Mouse (Mus musculus) CH12.LX (cell line): ENCODE results near the gene Exosc7. TPM values are rescaled to one million over a fixed set of nuclear protein-coding genes. Genes with fewer than 3 reads are reported as not detected.

ENCODE experiments used
- DNase-seq: peaks from one replicate; pipeline ENCODE4 v3.0.0-alpha.2; 2013; ENCODE audit errors: extremely low read depth
- H3K27ac ChIP-seq: 2 replicates; pipeline ENCODE4 v1.5.1; 2012; ENCODE audit warnings: low read depth, mild to moderate bottlenecking, control low read depth, moderate library complexity; ENCODE audit not compliant: insufficient read depth
- H3K27me3 ChIP-seq: replicated peaks from 2 replicates; pipeline ENCODE3; 2012; ENCODE audit warnings: inconsistent platforms
- H3K36me3 ChIP-seq, 2 experiments: replicated peaks in 1 of 2; 2 replicates each; pipeline versions ENCODE3 to v1.6.1; 2012; ENCODE audit warnings: inconsistent platforms in 1 of 2, low read length in 1 of 2, mild to moderate bottlenecking in 1 of 2, mixed read lengths in 1 of 2, moderate library complexity in 1 of 2; ENCODE audit not compliant: control insufficient read depth in 1 of 2, insufficient read depth in 1 of 2
- H3K4me1 ChIP-seq, 2 experiments: 2 replicates each; pipeline ENCODE4 v1.6.1; 2012; ENCODE audit warnings: inconsistent platforms in 1 of 2, moderate library complexity in 1 of 2; ENCODE audit not compliant: insufficient read depth in 2 of 2, control insufficient read depth in 1 of 2
- H3K4me2 ChIP-seq: 2 replicates; pipeline ENCODE4 v1.6.1; 2012; ENCODE audit warnings: low read depth, mild to moderate bottlenecking, control low read depth; ENCODE audit not compliant: poor library complexity, insufficient read depth, severe bottlenecking
- H3K4me3 ChIP-seq, 3 experiments: fragments of 150-350 bp in 1 of 3; sonication (generic) in 1 of 3; replicated peaks in 1 of 3; 2 replicates each; pipeline versions ENCODE3 to v1.5.1; 2011 to 2012; ENCODE audit warnings: low read depth in 2 of 3, low read length in 2 of 3, mild to moderate bottlenecking in 2 of 3, moderate library complexity in 2 of 3, control low read depth in 1 of 3, improper control_type of control experiment in 1 of 3, inconsistent platforms in 1 of 3, mixed read lengths in 1 of 3; ENCODE audit not compliant: poor library complexity in 1 of 3
- H3K79me2 ChIP-seq: replicated peaks from 2 replicates; pipeline ENCODE4 v1.6.1; 2012; ENCODE audit warnings: mild to moderate bottlenecking, moderate library complexity; ENCODE audit not compliant: control insufficient read depth, poor library complexity, insufficient read depth, severe bottlenecking; ENCODE audit errors: extremely low read depth
- H3K9ac ChIP-seq: 2 replicates; pipeline ENCODE4 v1.6.1; 2012; ENCODE audit warnings: low read depth, mild to moderate bottlenecking, control low read depth, moderate library complexity; ENCODE audit not compliant: insufficient read depth
- H3K9me3 ChIP-seq: replicated peaks from 2 replicates; pipeline ENCODE3; 2012; ENCODE audit warnings: low read length, inconsistent platforms, mixed read lengths
- CTCF ChIP-seq, 2 experiments: IDR thresholded peaks in 1 of 2; conservative IDR thresholded peaks in 1 of 2; 2 replicates each; pipeline ENCODE4 v1.5.1; 2011 to 2012; ENCODE audit warnings: low read depth in 2 of 2, low read length in 2 of 2, improper control_type of control experiment in 1 of 2, inconsistent platforms in 1 of 2, mild to moderate bottlenecking in 1 of 2, moderate library complexity in 1 of 2
- ELF1 ChIP-seq: IDR thresholded peaks from 2 replicates; pipeline ENCODE4 v1.6.1; 2014; ENCODE audit warnings: low read depth, mild to moderate bottlenecking, inconsistent platforms, low read length, improper control_type of control experiment
- ETS1 ChIP-seq: conservative IDR thresholded peaks from 2 replicates; pipeline ENCODE4 v1.6.1; 2012; ENCODE audit warnings: low read depth, mild to moderate bottlenecking, inconsistent platforms, low read length, improper control_type of control experiment, moderate library complexity
- GABPA ChIP-seq: IDR thresholded peaks from 2 replicates; pipeline ENCODE4 v1.6.1; 2012; ENCODE audit warnings: low read depth, low read length, improper control_type of control experiment, inconsistent platforms; ENCODE audit not compliant: insufficient replicate concordance
- JUN ChIP-seq: IDR thresholded peaks from 2 replicates; pipeline ENCODE4 v1.6.1; 2011; ENCODE audit warnings: low read depth, mild to moderate bottlenecking, low read length, improper control_type of control experiment, moderate library complexity; ENCODE audit not compliant: insufficient read depth
- KAT2A ChIP-seq: IDR thresholded peaks from 2 replicates; pipeline ENCODE4 v1.6.1; 2012; ENCODE audit warnings: low read length, improper control_type of control experiment, inconsistent platforms; ENCODE audit not compliant: insufficient replicate concordance
- MEF2A ChIP-seq: IDR thresholded peaks from 2 replicates; pipeline ENCODE4 v1.6.1; 2014; ENCODE audit warnings: low read depth, mild to moderate bottlenecking, inconsistent platforms, low read length, improper control_type of control experiment, borderline replicate concordance
- SIN3A ChIP-seq: IDR thresholded peaks from 2 replicates; pipeline ENCODE4 v1.6.1; 2012; ENCODE audit warnings: low read length, improper control_type of control experiment, inconsistent platforms
- TBP ChIP-seq: conservative IDR thresholded peaks from 2 replicates; pipeline ENCODE4 v1.6.1; 2011; ENCODE audit warnings: low read depth, low read length, improper control_type of control experiment
- UBTF ChIP-seq: IDR thresholded peaks from 2 replicates; pipeline ENCODE4 v1.6.1; 2012; ENCODE audit warnings: low read depth, mild to moderate bottlenecking, inconsistent platforms, low read length, improper control_type of control experiment, moderate library complexity
- dilution Hi-C: fragments of 300-500 bp; cut with MboI; formaldehyde crosslinking; loops from 2 replicates; pipeline ENCODE4 v1.14.3; 2020; ENCODE audit warnings: low sequenced_read_pairs; ENCODE audit not compliant: extremely low pct_unique_long_range_greater_than_20kb, extremely low pct_ligation_motif_present
- in situ Hi-C: fragments of 300-500 bp; cut with MboI; formaldehyde crosslinking; loops from 3 replicates; pipeline ENCODE4 v1.14.3; 2019; ENCODE audit warnings: low sequenced_read_pairs, low pct_ligation_motif_present, low pct_unique_long_range_greater_than_20kb, mixed read lengths
- polyA plus RNA-seq: library from polyadenylated mRNA; unstranded; fragments of >175 nt; gene quantifications from 2 replicates; pipeline ENCODE4 v1.2.1, GENCODE M21; 2012; ENCODE audit warnings: low read depth; ENCODE audit not compliant: insufficient read length
- total RNA-seq, 2 experiments: library from RNA; depleted of rRNA; stranded (reverse); fragments of 300-350 nt in 1 of 2; fragments of >200 nt in 1 of 2; gene quantifications; 2 replicates each; pipeline ENCODE4 v1.2.3; 2012 to 2014

Exosc7 gene
- total and polyA plus RNA-seq, 3 experiments, result 135 to 143 (median 139) TPM

- H3K27me3 ChIP-seq, result no peaks in the 10 kb centered on the region
- no peak for TF ChIP-seq MEF2A
- TF ChIP-seq ETS1, result no peak
- H3K79me2 ChIP-seq, result peaks cover 46% of the 10 kb centered on the region
- H3K9ac ChIP-seq, result no peak overlapping the region
- no peak overlapping the region for H3K4me2 ChIP-seq
- peaks cover 13 to 59% of the 10 kb centered on the region in 2 experiments for H3K36me3 ChIP-seq
- peaks cover 0 to 49% of the 10 kb centered on the region in 2 experiments; a peak in 3 of 4 replicates for H3K4me1 ChIP-seq
- H3K27ac ChIP-seq, result no peak overlapping the region
- in situ Hi-C loops (no loop called here), dilution Hi-C loops (no loop called here)
- no peak overlapping the region for H3K4me3 ChIP-seq
- H3K9me3 ChIP-seq, result no peaks in the 10 kb centered on the region
- DNase-seq, result no peak
Measured at GRCm38 (mm10) chr9:123109188-123109587, 3.8 kb upstream of the Exosc7 start.

GRCm38 (mm10) chr9:123111751-123112221 lies 1.2 kb upstream of the Exosc7 start:
- Histone ChIP-seq H3K79me2 (peaks cover 57% of the 10 kb centered on the region), H3K4me2 (peak overlapping the region; percentile 83), H3K4me3 (peak overlapping the region; percentile 91 to 98 (median 93)), H3K9ac (peak overlapping the region; percentile 87), H3K27ac (no peak overlapping the region), H3K4me1 (peaks cover 0 to 46% of the 10 kb centered on the region in 2 experiments; a peak in 2 of 4 replicates), H3K9me3 (no peaks in the 10 kb centered on the region), H3K36me3 (peaks cover 8 to 56% of the 10 kb centered on the region in 2 experiments), H3K27me3 (no peaks in the 10 kb centered on the region)
- peak; percentile 53 for DNase-seq
- in situ Hi-C loops (no loop called here), dilution Hi-C loops (no loop called here)
- TF ChIP-seq MEF2A, result no peak
- no peak for TF ChIP-seq GABPA
- 0 out of 2 replicates have a peak, but pooled peaks have one; percentile 38 for TF ChIP-seq SIN3A
- TF ChIP-seq CTCF (conservative IDR thresholded peaks at IDR 0.05 in 1 of 2, IDR thresholded peaks at IDR 0.05 in 1 of 2; ENCODE audit: low read depth in 2 of 2, low read length in 2 of 2), result peak in 1 of 2 experiments; percentile 16; a peak in 2 of 4 replicates

DNA sequence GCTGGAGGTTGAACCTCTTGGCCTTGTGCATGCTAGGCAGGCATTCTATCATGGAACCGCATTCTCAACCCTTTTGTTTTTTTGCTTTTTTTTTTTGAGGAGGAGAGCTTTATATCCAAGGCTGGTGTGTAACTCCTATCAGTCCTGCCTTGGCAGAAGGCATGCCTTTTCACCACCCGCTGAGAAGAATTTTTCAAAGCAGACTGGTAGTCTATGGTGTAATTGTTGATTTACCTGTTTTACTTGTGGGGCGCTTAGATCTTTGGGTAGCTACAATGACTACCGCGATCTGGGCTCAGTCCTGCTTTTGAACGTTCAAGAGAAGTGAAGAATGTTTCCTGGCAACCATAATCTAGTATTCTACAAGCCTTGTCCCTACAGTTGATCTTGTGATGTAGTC lies 916 bp downstream of the Exosc7 start:
- no peak overlapping the region for H3K27ac ChIP-seq
- H3K36me3 ChIP-seq, result peaks cover 17 to 57% of the 10 kb centered on the region in 2 experiments
- no peaks in the 10 kb centered on the region for H3K27me3 ChIP-seq
- H3K9ac ChIP-seq, result peak overlapping the region; percentile 87
- H3K9me3 ChIP-seq, result no peaks in the 10 kb centered on the region
- H3K79me2 ChIP-seq, result peaks cover 54% of the 10 kb centered on the region
- H3K4me1 ChIP-seq, result peaks cover 0 to 48% of the 10 kb centered on the region in 2 experiments; a peak in 2 of 4 replicates
- peak overlapping the region; percentile 90 for H3K4me2 ChIP-seq
- dilution Hi-C loops (no loop called here), in situ Hi-C loops (no loop called here)
- H3K4me3 ChIP-seq, result peak overlapping the region; percentile 91 to 98 (median 93)
- no peak for DNase-seq
- no peak for TF ChIP-seq UBTF
- TF ChIP-seq JUN, result no peak
- TF ChIP-seq KAT2A, result no peak
- no peak for TF ChIP-seq TBP
- no peak for TF ChIP-seq ELF1
